Mouse (Mus musculus) myocyte (in vitro differentiated cells): ENCODE data around the gene Aaed1. TPM values are rescaled to one million over a fixed set of nuclear protein-coding genes. Genes with fewer than 3 reads are reported as not detected.

ENCODE experiments used
- H3K27me3 ChIP-seq: one replicate; pipeline ENCODE4 v1.6.1; 2011; ENCODE audit not compliant: control insufficient read depth, insufficient read depth, insufficient read length
- H3K36me3 ChIP-seq: one replicate; pipeline ENCODE4 v1.6.1; 2011; ENCODE audit not compliant: control insufficient read depth, insufficient read depth
- H3K4me2 ChIP-seq: one replicate; pipeline ENCODE4 v1.6.1; 2011; ENCODE audit warnings: low read depth, control low read depth
- H3K4me3 ChIP-seq: one replicate; pipeline ENCODE4 v1.5.1; 2011; ENCODE audit warnings: mild to moderate bottlenecking, control low read depth, moderate library complexity
- H3K79me2 ChIP-seq: one replicate; pipeline ENCODE4 v1.6.1; 2011; ENCODE audit not compliant: control insufficient read depth, insufficient read depth
- H3ac ChIP-seq: one replicate; pipeline ENCODE4 v1.6.1; 2011; ENCODE audit not compliant: control insufficient read depth, insufficient read length
- CEBPB ChIP-seq: IDR thresholded peaks from 2 replicates; pipeline ENCODE4 v1.6.1; 2011; ENCODE audit warnings: mild to moderate bottlenecking, moderate library complexity; ENCODE audit not compliant: poor library complexity, insufficient read depth, severe bottlenecking
- E2F4 ChIP-seq: IDR thresholded peaks from one replicate; pipeline ENCODE4 v1.6.1; 2011; ENCODE audit warnings: mild to moderate bottlenecking, control low read depth, moderate library complexity; ENCODE audit not compliant: insufficient read depth
- MYOD1 ChIP-seq, 3 experiments: IDR thresholded peaks; one replicate each; pipeline ENCODE4 v1.6.1; 2011; ENCODE audit warnings: control low read depth in 2 of 3, low read depth in 2 of 3, mild to moderate bottlenecking in 2 of 3, moderate library complexity in 1 of 3; ENCODE audit not compliant: insufficient read length in 2 of 3, control insufficient read depth in 1 of 3
- MYOG ChIP-seq, 3 experiments: IDR thresholded peaks; one replicate each; pipeline ENCODE4 v1.6.1; 2011; ENCODE audit warnings: control low read depth in 2 of 3, low read depth in 2 of 3, mild to moderate bottlenecking in 2 of 3; ENCODE audit not compliant: insufficient read length in 2 of 3, control insufficient read depth in 1 of 3, insufficient read depth in 1 of 3
- POLR2A ChIP-seq: IDR thresholded peaks from one replicate; pipeline ENCODE4 v1.6.1; 2011; ENCODE audit warnings: low read depth, mild to moderate bottlenecking, control low read depth, moderate library complexity; ENCODE audit not compliant: insufficient read length
- REST ChIP-seq: IDR thresholded peaks from one replicate; pipeline ENCODE4 v1.6.1; 2011; ENCODE audit warnings: mild to moderate bottlenecking, control low read depth, moderate library complexity; ENCODE audit not compliant: insufficient read depth, insufficient read length
- SRF ChIP-seq: IDR thresholded peaks from one replicate; pipeline ENCODE4 v1.6.1; 2011; ENCODE audit warnings: low read depth; ENCODE audit not compliant: control insufficient read depth, insufficient read length
- TCF12 ChIP-seq: IDR thresholded peaks from one replicate; pipeline ENCODE4 v1.6.1; 2011; ENCODE audit warnings: mild to moderate bottlenecking, control low read depth; ENCODE audit not compliant: poor library complexity, insufficient read depth, severe bottlenecking
- TCF3 ChIP-seq: IDR thresholded peaks from one replicate; pipeline ENCODE4 v1.6.1; 2011; ENCODE audit warnings: low read depth, control low read depth; ENCODE audit not compliant: insufficient read length
- USF1 ChIP-seq: IDR thresholded peaks from one replicate; pipeline ENCODE4 v1.6.1; 2011; ENCODE audit warnings: low read depth, mild to moderate bottlenecking, control low read depth, moderate library complexity
- polyA plus RNA-seq: library from polyadenylated mRNA; unstranded; fragments of >200 nt; fragmentation: generic; extraction: Trizol; gene quantifications from one replicate; pipeline ENCODE4 v1.2.1, GENCODE M21; 2012; ENCODE audit warnings: missing spikeins

The Aaed1 gene
- polyA plus RNA-seq, 1 experiment, result 12.1 TPM

DNA sequence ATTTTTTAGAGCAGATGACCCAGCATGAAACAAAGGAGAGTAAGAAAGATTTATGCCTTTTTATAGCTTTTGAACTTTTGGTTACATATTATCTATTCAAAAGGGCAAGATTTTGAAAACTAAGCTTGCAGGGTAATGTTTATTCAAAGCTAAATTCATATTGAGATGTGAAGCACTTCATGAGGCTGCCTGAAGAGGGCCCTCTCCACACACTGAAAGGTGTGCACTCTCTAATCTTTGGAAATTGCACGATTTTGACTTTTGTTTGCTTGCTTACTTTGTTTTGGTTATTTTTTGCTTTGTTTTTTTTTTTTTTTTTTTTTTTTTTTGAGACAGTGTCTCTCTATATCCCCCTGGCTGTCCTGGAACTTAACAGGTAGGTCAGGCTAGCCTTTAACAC lies 62.1 kb downstream of the Aaed1 start:
- no peaks in the 10 kb centered on the region for H3K36me3 ChIP-seq
- no peak overlapping the region for H3K4me3 ChIP-seq
- H3K4me2 ChIP-seq, result no peak overlapping the region
- H3K27me3 ChIP-seq, result no peaks in the 10 kb centered on the region
- peaks cover 31% of the 10 kb centered on the region for H3K79me2 ChIP-seq
- TF ChIP-seq TCF12 (no peak), TCF3 (no peak), USF1 (no peak), MYOG (IDR thresholded peaks at IDR 0.05; ENCODE audit: control insufficient read depth in 1 of 3, insufficient read depth in 1 of 3, insufficient read length in 2 of 3, low read depth in 2 of 3) (no peak)
- no peak overlapping the region for H3ac ChIP-seq

DNA sequence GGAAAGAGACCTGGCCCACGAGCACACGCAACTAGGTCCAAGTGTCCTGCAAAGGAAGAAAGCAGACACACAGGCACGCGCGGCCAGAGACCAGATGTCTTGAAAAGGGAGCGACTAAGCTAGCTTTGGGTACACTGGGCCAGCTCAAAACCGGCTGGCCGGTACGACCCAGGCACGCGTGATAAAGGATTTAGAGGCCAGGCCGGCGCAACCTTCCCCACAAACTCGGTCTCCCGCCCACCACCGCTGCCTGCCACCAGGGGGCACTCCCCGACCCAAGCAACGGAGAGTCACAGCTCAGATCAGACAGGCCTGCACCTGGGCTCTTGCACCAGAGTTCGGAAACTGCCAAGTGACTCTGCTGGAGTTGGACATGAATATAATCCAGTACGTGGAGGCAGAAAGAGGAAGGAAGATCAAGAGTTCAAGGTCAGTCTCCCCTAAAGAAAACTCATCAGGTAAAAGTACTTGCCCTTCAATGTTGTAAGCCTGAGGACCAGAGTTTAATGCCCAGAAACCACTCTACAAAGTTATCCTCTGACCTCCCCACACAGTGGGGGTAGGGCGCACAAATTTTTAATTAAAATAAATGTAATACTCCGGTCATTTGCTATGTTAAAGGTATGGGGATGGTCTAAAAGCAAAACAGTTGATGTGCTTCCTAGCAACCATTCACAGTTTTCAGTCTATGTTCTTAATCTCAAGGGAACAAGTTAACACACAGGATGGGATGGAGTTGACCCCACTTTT lies 63.6 kb downstream of the Aaed1 start:
- TF ChIP-seq POLR2A (peak; percentile 29), MYOG (IDR thresholded peaks at IDR 0.05; ENCODE audit: control insufficient read depth in 1 of 3, insufficient read depth in 1 of 3, insufficient read length in 2 of 3, low read depth in 2 of 3) (no peak)
- H3K27me3 ChIP-seq, result no peaks in the 10 kb centered on the region
- peak overlapping the region; percentile 94 for H3K4me2 ChIP-seq
- H3K4me3 ChIP-seq, result peak overlapping the region; percentile 43
- peak overlapping the region; percentile 9 for H3ac ChIP-seq
- peaks cover 24% of the 10 kb centered on the region for H3K79me2 ChIP-seq
- H3K36me3 ChIP-seq, result no peaks in the 10 kb centered on the region

DNA sequence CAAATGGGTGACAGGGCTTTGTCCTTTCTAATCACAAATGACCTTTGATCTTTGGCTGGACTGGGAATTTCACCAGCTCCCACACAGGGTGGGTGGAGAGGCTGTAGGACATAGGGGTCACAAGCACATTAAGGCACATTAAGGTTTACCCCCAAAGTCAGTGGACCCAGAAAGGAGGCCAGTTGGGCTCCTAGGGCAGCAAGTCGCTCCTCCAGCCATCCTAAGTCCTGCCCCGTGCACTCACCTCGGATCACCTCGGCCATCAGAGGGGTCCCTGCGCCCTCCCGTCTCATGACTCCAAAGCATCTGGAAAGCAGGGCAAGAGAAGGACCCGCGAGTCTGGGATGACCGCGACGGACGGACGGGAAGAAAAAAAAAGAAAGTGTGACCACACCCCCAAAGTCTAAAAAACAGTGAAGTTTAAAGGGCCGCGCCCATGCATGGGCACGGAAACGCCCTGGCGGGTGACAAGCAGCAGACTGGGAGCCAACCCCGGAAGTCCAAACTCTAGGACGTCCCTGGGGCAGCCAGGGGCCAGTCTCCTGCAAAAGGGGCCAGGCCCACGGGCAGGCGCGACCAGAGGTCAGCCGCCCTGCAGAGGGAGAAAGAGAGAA lies 64.2 kb downstream of the Aaed1 start:
- Histone ChIP-seq H3K27me3 (no peaks in the 10 kb centered on the region), H3K36me3 (no peaks in the 10 kb centered on the region)
- TF ChIP-seq MYOG (IDR thresholded peaks at IDR 0.05; ENCODE audit: control insufficient read depth in 1 of 3, insufficient read depth in 1 of 3, insufficient read length in 2 of 3, low read depth in 2 of 3), result no peak
- TF ChIP-seq TCF12, result no peak
- TF ChIP-seq TCF3, result no peak
- peak; percentile 32 for TF ChIP-seq E2F4

DNA sequence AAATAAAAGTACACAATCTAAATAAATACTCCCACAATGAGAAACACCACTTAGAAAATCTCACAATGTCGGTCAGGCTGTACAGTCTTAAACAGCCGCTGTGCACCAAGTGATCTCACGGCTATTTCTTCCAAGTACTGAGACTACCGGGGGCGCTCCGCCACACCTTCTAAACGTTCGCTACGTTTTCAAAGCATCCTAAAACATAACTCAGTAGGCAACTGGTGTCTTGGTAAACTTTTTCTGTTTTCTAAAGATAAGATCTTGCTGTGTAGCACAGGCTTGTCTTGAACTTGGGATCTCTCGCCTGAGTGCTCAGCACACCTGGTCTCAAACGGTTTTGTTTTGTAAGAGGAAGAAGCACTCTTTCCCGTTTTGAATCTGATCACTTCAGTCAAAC lies 66.4 kb downstream of the Aaed1 start:
- Histone ChIP-seq H3K36me3 (no peaks in the 10 kb centered on the region), H3K4me3 (no peak overlapping the region), H3K79me2 (peaks cover 16% of the 10 kb centered on the region), H3K27me3 (no peaks in the 10 kb centered on the region), H3K4me2 (no peak overlapping the region), H3ac (no peak overlapping the region)
- TF ChIP-seq POLR2A, result no peak
- no peak for TF ChIP-seq MYOG (IDR thresholded peaks at IDR 0.05; ENCODE audit: control insufficient read depth in 1 of 3, insufficient read depth in 1 of 3, insufficient read length in 2 of 3, low read depth in 2 of 3)
- TF ChIP-seq SRF, result no peak
- no peak for TF ChIP-seq TCF12
- no peak for TF ChIP-seq MYOD1 (IDR thresholded peaks at IDR 0.05; ENCODE audit: control insufficient read depth in 1 of 3, insufficient read length in 2 of 3, low read depth in 2 of 3)

More for the DNA sequence above, 64.2 kb downstream of the Aaed1 start:
- Histone ChIP-seq H3K4me3 (peak overlapping the region; percentile 43), H3K79me2 (peaks cover 18% of the 10 kb centered on the region), H3ac (peak overlapping the region; percentile 9), H3K4me2 (peak overlapping the region; percentile 94)

DNA sequence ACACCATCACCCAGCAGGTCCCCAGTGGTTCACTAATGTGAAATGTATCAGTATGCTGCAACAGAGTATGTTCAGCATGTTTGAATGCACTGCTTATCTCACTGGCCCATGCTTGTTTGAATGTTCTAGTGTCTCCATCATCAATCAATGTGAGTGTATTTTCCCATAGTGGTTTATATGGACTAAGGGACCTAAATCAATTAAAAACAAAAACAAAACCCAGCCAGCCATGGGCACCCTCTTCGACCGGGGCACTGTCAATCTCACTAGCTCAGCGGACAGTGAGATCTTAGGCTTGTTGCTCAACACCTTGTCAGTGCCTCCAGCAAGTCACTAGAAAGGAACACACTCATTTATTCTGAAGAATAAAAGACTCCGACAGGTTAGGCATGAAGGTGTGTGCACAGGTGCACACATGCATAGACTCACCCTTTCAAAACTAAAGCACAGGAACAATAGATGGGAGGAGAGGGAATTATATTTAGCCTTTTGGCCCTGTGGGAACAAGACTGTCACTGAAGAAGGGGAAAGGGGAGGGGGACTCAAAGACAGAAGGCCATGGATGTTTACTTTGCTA lies 67.7 kb downstream of the Aaed1 start:
- H3ac ChIP-seq, result no peak overlapping the region
- H3K36me3 ChIP-seq, result no peaks in the 10 kb centered on the region
- H3K27me3 ChIP-seq, result no peaks in the 10 kb centered on the region
- no peak overlapping the region for H3K4me2 ChIP-seq
- TF ChIP-seq POLR2A (no peak), TCF12 (no peak), CEBPB (no peak), E2F4 (no peak)
- peaks cover 3% of the 10 kb centered on the region for H3K79me2 ChIP-seq
- no peak overlapping the region for H3K4me3 ChIP-seq

DNA sequence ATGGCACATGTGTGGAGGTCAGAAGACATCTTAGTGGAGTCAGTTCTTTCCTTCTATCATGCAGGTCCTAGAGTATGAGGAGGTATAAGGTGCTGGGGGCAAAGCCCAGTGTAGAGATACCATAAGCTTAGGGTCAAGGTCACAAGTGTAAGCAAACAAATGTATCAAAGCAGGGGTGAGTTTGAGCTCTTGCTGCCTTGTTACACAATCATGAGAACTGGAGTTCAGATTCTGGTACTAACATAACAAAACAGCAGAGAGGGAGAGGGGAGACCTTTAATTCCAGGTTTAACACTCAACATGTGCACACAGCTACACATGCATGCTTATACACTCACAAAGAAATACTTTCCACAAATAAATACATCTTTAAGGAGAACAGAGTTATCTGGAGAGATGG lies 69.8 kb downstream of the Aaed1 start:
- no peak overlapping the region for H3K4me2 ChIP-seq
- H3K36me3 ChIP-seq, result no peaks in the 10 kb centered on the region
- no peak overlapping the region for H3ac ChIP-seq
- no peaks in the 10 kb centered on the region for H3K27me3 ChIP-seq
- TF ChIP-seq MYOD1 (IDR thresholded peaks at IDR 0.05; ENCODE audit: control insufficient read depth in 1 of 3, insufficient read length in 2 of 3, low read depth in 2 of 3), result no peak
- TF ChIP-seq MYOG (IDR thresholded peaks at IDR 0.05; ENCODE audit: control insufficient read depth in 1 of 3, insufficient read depth in 1 of 3, insufficient read length in 2 of 3, low read depth in 2 of 3), result no peak
- no peak for TF ChIP-seq USF1
- TF ChIP-seq TCF12, result no peak
- no peak for TF ChIP-seq REST
- no peak for TF ChIP-seq E2F4
- H3K79me2 ChIP-seq, result peaks cover 3% of the 10 kb centered on the region
- H3K4me3 ChIP-seq, result no peak overlapping the region
